In genomic region chr15:12628451-12628850, GRCm38 (mm10) we compare ENCODE assay signal across 33 mouse cellular contexts.
"Had no signal": no experiment of that assay in that cellular context is flagged by ENCODE, and none has a peak within 500 bp of the region (broad histone marks: within the 10 kb centered on the region; RNA-seq: fewer than 3 reads in every experiment).

No protein-coding gene starts in this region.

- DNase-seq: heart, adult 2 months; heart, postnatal 14 days; heart, postnatal 36 days; heart, postnatal 4 days; kidney, adult 11 months; kidney, adult 18-20 months; kidney, adult 2 months; kidney, adult 8-10 months; kidney, adult 9 months; kidney, postnatal 10 days; kidney, postnatal 14 days; kidney, postnatal 25 days; kidney, postnatal 36 days; kidney, postnatal 4 days; layer of hippocampus, adult 9-11 months; layer of hippocampus, postnatal 36 days had no signal

- H3K4me3 ChIP-seq: heart, adult 2 months; heart, embryonic 12.5 days; heart, embryonic 13.5 days; heart, embryonic 15.5 days; hindbrain, embryonic 10.5 days; hindbrain, embryonic 12.5 days; hindbrain, embryonic 13.5 days; hindbrain, embryonic 15.5 days; kidney, embryonic 15.5 days; layer of hippocampus, adult 2 months; left cerebral cortex, adult 2 months had no signal

- H3K9me3 ChIP-seq: heart, embryonic 13.5 days; heart, embryonic 15.5 days; hindbrain, embryonic 10.5 days; hindbrain, embryonic 12.5 days; hindbrain, embryonic 13.5 days; hindbrain, embryonic 15.5 days; kidney, embryonic 15.5 days had no signal

- H3K27ac ChIP-seq: heart, adult 2 months; heart, embryonic 13.5 days; heart, embryonic 15.5 days; hindbrain, embryonic 10.5 days; hindbrain, embryonic 12.5 days; hindbrain, embryonic 13.5 days; hindbrain, embryonic 14.5 days; hindbrain, embryonic 15.5 days; hindbrain, postnatal 0 days; kidney, embryonic 15.5 days; kidney, postnatal 0 days; layer of hippocampus, adult 2 months; left cerebral cortex, adult 2 months had no signal

- ATAC-seq: hindbrain, embryonic 16.5 days; hindbrain, postnatal 0 days; inflammation-experienced regulatory T-cells, adult 6 months; intestine, embryonic 16.5 days; intestine, postnatal 0 days had no signal

- H3K9ac ChIP-seq: heart, embryonic 12.5 days; heart, embryonic 13.5 days; heart, embryonic 15.5 days; hindbrain, embryonic 12.5 days; hindbrain, embryonic 13.5 days; hindbrain, embryonic 14.5 days; hindbrain, embryonic 15.5 days; kidney, embryonic 15.5 days had no signal

- H3K36me3 ChIP-seq: heart, embryonic 12.5 days; heart, embryonic 13.5 days; heart, embryonic 15.5 days; hindbrain, embryonic 10.5 days; hindbrain, embryonic 12.5 days; hindbrain, embryonic 13.5 days; hindbrain, embryonic 15.5 days; kidney, embryonic 15.5 days had no signal

- H3K27me3 ChIP-seq: heart, embryonic 12.5 days; heart, embryonic 13.5 days; heart, embryonic 15.5 days; hindbrain, embryonic 12.5 days; hindbrain, embryonic 13.5 days; hindbrain, embryonic 15.5 days; kidney, embryonic 15.5 days had no signal

- H3K4me2 ChIP-seq: heart, embryonic 12.5 days; heart, embryonic 13.5 days; heart, embryonic 15.5 days; hindbrain, embryonic 12.5 days; hindbrain, embryonic 13.5 days; hindbrain, embryonic 14.5 days; hindbrain, embryonic 15.5 days; kidney, embryonic 15.5 days had no signal
